Mouse (Mus musculus): ENCODE measurements around the gene Cetn2. TPM values are rescaled to one million over a fixed set of nuclear protein-coding genes. Genes with fewer than 3 reads are reported as not detected.
A peak's percentile ranks its signal among the peaks of the same experiment; 100 is the strongest.

Gene Cetn2
- total RNA-seq (2014; fragmentation: Nextera tagmentation), result 52.3 and 71.4 TPM in 2 replicates
- total RNA-seq (2017), result 93.3 and 127 TPM in 2 replicates

GRCm38 (mm10) chrX:72917884-72918681, at the start of gene Cetn2, which contains the start of gene Nsdhl:
Gene Cetn2, minus strand, starts transcription at chrX:72918411.
Gene Nsdhl, plus strand, starts transcription at chrX:72918557.
- ATAC-seq (replicated peaks; ENCODE audit: poor library complexity, severe bottlenecking), result peak; percentile 99

GRCm38 (mm10) chrX:72962743-72963142, 44.5 kb upstream of the Cetn2 start:
- ATAC-seq (replicated peaks; ENCODE audit: poor library complexity, severe bottlenecking), result no peak

- no peak for ATAC-seq (replicated peaks; ENCODE audit: poor library complexity, severe bottlenecking)
These were observed 43.3 kb upstream of the Cetn2 start for GRCm38 (mm10) chrX:72961511-72961910.

- no peak for ATAC-seq (replicated peaks; ENCODE audit: poor library complexity, severe bottlenecking)
These were observed 42.2 kb upstream of the Cetn2 start for GRCm38 (mm10) chrX:72960431-72960830.

- no peak for ATAC-seq (replicated peaks; ENCODE audit: poor library complexity, severe bottlenecking)
These were observed 38.3 kb upstream of the Cetn2 start for GRCm38 (mm10) chrX:72956486-72956885.

GRCm38 (mm10) chrX:72953464-72953863, 35.3 kb upstream of the Cetn2 start:
- ATAC-seq (replicated peaks; ENCODE audit: poor library complexity, severe bottlenecking), result no peak

GRCm38 (mm10) chrX:72921391-72921790, 3.2 kb upstream of the Cetn2 start:
- ATAC-seq (replicated peaks; ENCODE audit: poor library complexity, severe bottlenecking), result no peak

- ATAC-seq (replicated peaks; ENCODE audit: poor library complexity, severe bottlenecking), result no peak
These were observed 460 bp upstream of the Cetn2 start for GRCm38 (mm10) chrX:72918682-72919059.

- ATAC-seq (replicated peaks; ENCODE audit: poor library complexity, severe bottlenecking), result no peak
These were observed 6.6 kb downstream of the Cetn2 start for GRCm38 (mm10) chrX:72911611-72912010.

GRCm38 (mm10) chrX:72908404-72908741, 9.8 kb downstream of the Cetn2 start:
- no peak for ATAC-seq (replicated peaks; ENCODE audit: poor library complexity, severe bottlenecking)

- ATAC-seq (replicated peaks; ENCODE audit: poor library complexity, severe bottlenecking), result no peak
These were observed 10.4 kb downstream of the Cetn2 start for GRCm38 (mm10) chrX:72907619-72908403.

GRCm38 (mm10) chrX:72902530-72902929, 15.7 kb downstream of the Cetn2 start:
- ATAC-seq (replicated peaks; ENCODE audit: poor library complexity, severe bottlenecking), result no peak

- no peak for ATAC-seq (replicated peaks; ENCODE audit: poor library complexity, severe bottlenecking)
These were observed 22.2 kb downstream of the Cetn2 start for GRCm38 (mm10) chrX:72896055-72896437.

GRCm38 (mm10) chrX:72895388-72896054, 22.7 kb downstream of the Cetn2 start:
- ATAC-seq (replicated peaks; ENCODE audit: poor library complexity, severe bottlenecking), result no peak

Other genes starting within 250 kb of the Cetn2 start
- gene Gabrq, start 93.2 kb downstream of the Cetn2 start, total RNA-seq (2014; fragmentation: Nextera tagmentation), result not detected in 2 replicates
- not detected in 2 replicates for gene Gabrq, start 93.2 kb downstream of the Cetn2 start, total RNA-seq (2017)
- gene Nsdhl, start 146 bp upstream of the Cetn2 start, total RNA-seq (2014; fragmentation: Nextera tagmentation), result 12.4 and 20.2 TPM in 2 replicates
- gene Nsdhl, start 146 bp upstream of the Cetn2 start, total RNA-seq (2017), result 15.2 and 17.9 TPM in 2 replicates
- gene Zfp185, start 68.9 kb upstream of the Cetn2 start, total RNA-seq (2014; fragmentation: Nextera tagmentation), result not detected in 2 replicates
- gene Zfp185, start 68.9 kb upstream of the Cetn2 start, total RNA-seq (2017), result not detected in 2 replicates
- gene Pnma5, start 118.7 kb upstream of the Cetn2 start, total RNA-seq (2014; fragmentation: Nextera tagmentation), result not detected in 2 replicates
- gene Pnma5, start 118.7 kb upstream of the Cetn2 start, total RNA-seq (2017), result not detected in 2 replicates
- not detected in 2 replicates for gene Pnma3, start 146.4 kb upstream of the Cetn2 start, total RNA-seq (2014; fragmentation: Nextera tagmentation)
- gene Pnma3, start 146.4 kb upstream of the Cetn2 start, total RNA-seq (2017), result not detected in 2 replicates
- 23.8 and 24.8 TPM in 2 replicates for gene Xlr4a, start 164.1 kb upstream of the Cetn2 start, total RNA-seq (2014; fragmentation: Nextera tagmentation)
- gene Xlr4a, start 164.1 kb upstream of the Cetn2 start, total RNA-seq (2017), result 10.9 and 14.2 TPM in 2 replicates
- gene Xlr3a, start 178.7 kb upstream of the Cetn2 start, total RNA-seq (2014; fragmentation: Nextera tagmentation), result 1.8 and 8.5 TPM in 2 replicates
- 4.2 and 6.0 TPM in 2 replicates for gene Xlr3a, start 178.7 kb upstream of the Cetn2 start, total RNA-seq (2017)
- gene Gm14685, start 198.6 kb upstream of the Cetn2 start, total RNA-seq (2014; fragmentation: Nextera tagmentation), result not detected in 2 replicates
- not detected in 2 replicates for gene Gm14685, start 198.6 kb upstream of the Cetn2 start, total RNA-seq (2017)
- not detected in 2 replicates for gene Xlr5b, start 230.4 kb upstream of the Cetn2 start, total RNA-seq (2014; fragmentation: Nextera tagmentation)
- gene Xlr5b, start 230.4 kb upstream of the Cetn2 start, total RNA-seq (2017), result not detected in 2 replicates
- gene DXBay18, start 231.0 kb upstream of the Cetn2 start, total RNA-seq (2014; fragmentation: Nextera tagmentation), result not detected in 2 replicates
- not detected in 2 replicates for gene DXBay18, start 231.0 kb upstream of the Cetn2 start, total RNA-seq (2017)